Mouse (Mus musculus) spleen, postnatal 4 days (tissue): ENCODE results near the gene Ascc3.

Experiments used
- DNase-seq, 2 experiments: peaks; one replicate each; pipeline ENCODE4 v3.0.0; 2022; ENCODE audit warnings: low spot score in 2 of 2

Gene Ascc3

DNA sequence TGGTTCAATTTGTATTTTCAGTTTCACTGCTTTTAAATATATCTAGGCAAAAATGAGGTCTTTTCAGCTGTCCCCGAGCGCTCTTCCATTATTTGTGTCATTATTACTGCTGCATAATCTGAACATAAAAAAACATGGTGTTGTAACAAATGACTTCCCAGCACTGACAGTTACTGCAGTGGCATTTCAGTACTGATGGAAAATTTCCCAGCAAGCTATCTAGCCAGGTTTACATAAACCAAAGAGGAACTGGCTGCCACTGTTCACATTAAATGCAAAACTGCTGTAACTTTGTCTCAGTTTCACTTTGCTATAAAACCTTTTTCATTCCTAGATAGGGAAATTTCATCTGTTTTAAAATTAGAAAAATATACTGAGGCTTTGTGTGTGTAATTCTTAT lies 170.5 kb downstream of the Ascc3 start:
- no peak for DNase-seq

DNA sequence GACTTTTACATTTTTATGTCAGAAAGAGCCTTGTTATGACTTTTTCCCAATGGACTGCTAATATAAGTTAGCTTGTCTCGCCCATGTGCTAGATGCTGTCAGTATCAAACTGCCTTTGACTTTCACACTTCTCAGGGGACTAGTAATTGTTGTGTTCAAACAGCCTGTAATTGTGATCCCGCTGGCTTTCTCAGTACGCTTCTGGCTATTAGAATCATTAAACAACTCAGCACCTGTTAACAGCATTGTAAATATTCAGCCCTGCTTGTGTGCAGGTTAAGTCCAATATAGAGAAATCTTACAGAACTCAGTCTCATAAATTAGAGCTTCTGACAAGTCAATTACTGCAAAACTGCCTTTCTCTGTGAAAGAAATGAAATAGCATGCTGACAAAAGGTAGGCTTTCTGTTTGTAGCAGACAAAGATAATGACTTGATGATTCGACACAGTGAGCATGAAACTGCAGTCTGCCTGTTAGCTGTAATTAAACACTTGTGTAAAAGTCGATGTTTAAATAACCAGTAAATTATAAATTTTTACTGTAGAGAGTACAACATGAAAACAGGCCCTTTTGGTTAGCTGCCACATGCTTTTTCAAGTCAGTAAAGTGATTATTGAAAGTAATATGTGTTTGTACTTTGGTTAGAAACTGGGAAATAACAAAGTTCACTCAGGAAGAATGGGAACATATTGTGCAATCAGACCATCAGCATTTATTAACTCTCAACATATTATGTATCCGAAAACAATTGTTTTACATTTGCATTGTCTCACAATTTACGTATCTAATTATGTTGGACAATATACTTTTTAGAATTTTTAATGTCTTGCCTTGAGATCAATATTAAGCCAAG lies 171.2 kb downstream of the Ascc3 start:
- DNase-seq: no peak

DNA sequence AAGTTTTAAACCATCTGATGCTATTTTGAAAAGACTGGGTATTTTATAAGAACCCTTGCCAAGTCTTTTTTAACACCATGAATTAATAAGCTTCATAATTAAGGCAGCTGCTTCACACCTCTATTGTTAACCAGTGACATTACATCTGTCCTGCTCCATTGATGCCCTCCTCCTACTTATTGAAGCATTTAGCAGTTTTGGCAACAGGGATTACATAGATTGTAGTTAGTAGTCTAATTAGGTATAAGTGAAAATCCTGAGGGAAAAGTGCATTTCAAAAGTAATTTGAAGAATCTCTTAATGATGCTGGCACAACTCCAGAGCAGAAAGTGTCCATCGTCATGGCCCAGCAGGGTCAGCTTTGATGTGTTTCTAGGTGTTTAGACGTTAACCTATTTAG lies 180.3 kb downstream of the Ascc3 start:
- no peak for DNase-seq

DNA sequence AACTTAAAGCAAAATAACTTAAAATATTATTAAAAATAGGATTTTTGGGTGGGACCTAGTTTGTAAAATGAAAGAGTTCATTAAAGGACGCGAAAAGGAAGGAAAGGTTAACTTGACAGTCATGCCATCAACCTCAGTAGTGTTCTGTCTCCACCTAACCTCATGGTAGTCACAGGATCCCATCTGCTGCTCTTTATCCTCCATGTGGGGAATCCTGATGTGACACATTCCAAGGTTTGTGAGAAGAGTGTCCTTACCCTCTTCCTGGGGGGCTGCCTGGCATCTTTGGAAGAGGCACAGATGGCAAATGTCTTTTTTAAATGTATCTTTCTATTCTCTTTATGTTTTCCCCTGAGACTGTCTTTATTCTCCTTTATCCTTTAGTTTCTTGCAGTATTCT lies 181.4 kb downstream of the Ascc3 start:
- no peak for DNase-seq

DNA sequence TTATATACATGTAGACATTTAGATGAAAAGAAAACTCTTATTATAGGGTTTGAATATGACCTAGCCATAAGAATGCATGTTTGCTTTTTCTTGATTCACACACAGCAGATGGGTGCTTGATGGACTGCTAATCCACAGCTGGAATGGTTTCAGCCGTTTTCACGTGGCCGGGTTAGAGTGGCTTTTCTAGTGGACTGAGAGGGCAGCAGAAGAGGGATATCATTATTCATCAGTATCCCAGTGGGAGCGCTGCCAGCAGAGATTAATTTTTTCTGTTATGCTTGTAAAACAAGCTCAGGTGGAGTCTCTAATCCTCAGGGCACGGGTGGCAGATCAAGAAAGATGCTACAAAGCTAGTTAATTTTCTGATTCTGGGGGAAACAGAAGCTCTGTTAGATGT lies 200.4 kb downstream of the Ascc3 start:
- no peak for DNase-seq

DNA sequence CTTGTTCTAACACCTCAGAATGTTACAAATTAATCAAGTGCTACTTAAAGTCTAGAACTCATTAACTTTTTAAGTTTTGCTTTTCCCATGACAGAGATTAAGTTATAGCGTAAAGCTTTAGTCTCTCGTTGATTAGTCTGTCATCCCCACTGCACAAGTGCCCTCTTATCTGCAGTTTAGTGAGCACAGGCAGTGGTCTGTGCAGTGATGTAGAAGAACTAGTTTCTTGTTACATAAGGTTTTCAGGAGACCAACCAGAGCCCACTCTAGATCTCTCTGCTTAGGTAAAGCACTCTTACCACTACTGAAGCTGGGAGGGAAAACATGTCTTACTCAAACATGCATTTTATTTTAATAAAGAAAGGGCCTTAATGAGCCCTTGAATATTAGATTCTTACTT lies 209.1 kb downstream of the Ascc3 start:
- DNase-seq: no peak

DNA sequence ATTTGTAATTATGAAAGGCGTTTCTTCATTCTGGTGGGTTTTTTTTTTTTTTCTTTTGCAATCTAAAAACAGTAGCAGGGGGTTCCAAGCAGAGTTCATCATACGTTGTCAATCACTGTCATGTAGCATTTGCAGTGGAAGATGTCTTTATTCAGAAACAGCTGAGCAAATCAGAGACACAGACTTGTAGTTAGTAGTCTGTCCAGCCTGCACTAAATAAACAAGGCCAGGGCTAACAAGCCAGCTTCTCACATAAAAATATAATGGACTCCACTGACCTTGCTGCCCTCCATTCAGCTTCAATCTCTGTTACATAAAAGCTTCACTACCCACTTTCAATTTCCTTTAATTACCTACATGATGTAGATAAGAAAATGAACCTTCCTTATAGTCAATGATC lies 209.9 kb downstream of the Ascc3 start:
- no peak for DNase-seq

DNA sequence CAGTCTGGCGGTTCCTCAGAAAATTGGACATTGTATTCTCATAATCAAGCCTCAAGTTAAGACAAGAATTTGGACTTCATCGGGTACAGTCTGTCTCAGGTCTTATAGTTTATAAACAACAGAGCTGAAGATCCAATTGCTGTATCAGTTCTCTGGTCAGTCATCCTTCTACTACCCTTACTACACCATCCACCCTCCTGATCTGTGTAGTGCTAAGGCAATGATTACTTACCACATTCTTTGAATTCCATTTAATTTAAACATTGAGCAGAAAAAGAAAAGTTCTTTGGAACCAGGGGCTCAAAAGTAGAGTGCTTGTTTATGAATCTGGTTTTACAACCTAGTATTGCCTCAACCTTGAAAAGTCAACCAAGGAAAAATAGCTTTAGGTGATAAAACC lies 213.7 kb downstream of the Ascc3 start:
- no peak for DNase-seq

DNA sequence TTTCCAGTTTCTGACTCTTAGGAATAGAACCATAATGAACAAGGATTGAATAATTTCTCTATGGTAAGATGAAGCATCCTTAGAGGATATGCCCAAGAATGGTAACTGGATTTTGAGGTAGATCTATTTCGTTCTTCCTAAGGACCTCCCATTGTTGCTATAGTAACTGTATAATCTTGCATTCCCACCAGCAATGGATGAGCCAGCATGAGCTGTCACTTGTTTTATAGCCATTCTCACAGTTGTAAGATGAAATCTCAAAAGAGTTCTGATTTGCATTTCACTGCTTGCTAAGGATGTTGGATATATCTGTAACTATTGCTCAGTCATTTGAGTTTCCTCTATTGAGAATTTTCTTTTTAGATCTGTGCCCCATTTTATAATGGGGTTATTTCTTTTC lies 229.9 kb downstream of the Ascc3 start:
- DNase-seq: no peak

DNA sequence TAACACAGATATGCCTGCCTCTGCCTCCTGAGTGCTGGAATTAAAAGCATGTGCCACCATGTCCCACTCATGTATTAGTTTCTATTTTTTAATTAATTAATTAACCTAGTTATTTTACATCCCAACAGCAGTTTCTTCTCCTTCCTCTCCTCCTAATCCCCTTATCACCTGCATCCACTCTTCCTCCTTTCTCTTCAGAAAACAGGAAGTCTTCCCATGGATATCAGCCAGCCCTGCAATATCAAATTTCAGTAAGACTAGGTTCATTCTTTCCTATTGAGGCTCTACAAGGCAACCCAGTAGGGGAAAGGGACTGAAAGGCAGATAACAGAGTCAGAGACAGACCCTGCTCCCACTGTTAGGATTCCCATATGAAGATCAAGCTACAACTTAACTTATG lies 234.4 kb downstream of the Ascc3 start:
- no peak for DNase-seq

DNA sequence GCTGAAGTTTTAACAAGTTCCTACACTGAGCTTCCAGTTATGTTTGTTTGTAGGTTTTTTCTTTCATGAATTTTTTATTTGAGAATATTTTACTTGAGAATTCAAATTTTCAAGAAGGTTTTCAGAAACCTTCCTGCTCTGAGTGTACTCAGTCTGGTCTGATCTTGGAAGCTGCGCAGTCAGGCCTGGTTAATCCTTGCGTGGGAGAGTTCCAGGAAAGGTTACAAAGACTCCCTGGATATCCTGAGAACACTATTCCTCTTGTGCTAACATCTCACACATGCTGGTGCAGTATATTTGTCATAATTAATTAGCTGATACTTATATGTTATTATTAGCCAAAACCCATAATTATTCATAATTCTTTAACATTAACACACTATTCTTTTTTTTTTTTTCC lies 242.1 kb downstream of the Ascc3 start:
- DNase-seq: no peak

DNA sequence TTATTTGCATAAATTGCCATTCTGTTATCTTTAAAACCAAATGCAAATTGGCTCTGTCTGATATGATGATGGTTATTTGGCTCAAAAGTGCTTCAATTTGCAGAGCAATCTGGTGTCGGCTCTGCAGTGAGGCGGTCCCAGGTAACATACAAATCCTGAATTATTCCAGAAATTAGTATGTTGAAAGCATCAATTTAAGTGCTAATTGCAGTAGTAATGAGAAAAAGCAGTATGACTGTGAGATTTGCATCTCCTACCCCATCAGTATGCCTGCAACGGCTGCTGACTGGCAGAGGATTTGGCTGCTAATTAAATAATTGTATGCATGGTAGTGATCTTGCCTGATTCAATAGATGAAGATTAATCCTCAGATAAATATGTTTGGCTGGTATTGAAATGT lies 250.9 kb downstream of the Ascc3 start:
- no peak for DNase-seq

DNA sequence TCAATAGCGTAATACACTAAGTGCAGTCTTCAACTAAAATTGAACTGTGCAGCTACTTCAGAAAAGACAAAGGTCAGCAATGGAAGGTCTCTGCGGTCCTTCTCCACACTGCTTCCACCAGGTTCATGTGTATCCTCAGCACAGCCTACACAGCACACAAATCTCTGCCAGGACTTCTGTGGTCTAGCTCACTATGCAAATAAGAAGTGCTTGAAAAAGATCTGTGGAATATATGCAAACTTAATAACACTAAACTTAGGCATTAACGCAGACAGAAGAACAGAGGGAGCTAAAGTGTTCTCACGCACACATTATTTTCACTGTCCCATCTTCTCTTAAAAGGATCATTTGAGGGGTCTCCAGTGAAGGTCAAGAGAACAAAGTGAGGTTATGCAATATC lies 275.7 kb downstream of the Ascc3 start:
- no peak for DNase-seq

DNA sequence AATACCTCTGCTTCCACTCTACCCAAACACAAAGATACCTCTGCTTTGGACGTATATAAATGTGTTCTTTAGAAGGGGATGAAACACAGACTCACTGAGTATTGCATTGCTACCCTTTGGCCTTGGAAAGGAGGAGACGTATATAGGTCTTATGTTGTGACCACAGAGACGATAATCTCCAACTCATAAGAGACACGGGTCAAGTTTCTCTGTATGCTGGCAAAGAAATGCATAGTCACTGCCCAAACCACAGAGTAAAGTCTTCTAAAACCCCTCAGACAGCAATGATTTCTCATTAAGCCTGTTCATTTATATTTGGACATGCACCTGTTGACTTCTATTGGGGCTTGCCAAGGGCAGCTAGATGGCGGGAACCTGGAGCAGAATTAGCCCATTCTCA lies 284.5 kb downstream of the Ascc3 start:
- no peak for DNase-seq

DNA sequence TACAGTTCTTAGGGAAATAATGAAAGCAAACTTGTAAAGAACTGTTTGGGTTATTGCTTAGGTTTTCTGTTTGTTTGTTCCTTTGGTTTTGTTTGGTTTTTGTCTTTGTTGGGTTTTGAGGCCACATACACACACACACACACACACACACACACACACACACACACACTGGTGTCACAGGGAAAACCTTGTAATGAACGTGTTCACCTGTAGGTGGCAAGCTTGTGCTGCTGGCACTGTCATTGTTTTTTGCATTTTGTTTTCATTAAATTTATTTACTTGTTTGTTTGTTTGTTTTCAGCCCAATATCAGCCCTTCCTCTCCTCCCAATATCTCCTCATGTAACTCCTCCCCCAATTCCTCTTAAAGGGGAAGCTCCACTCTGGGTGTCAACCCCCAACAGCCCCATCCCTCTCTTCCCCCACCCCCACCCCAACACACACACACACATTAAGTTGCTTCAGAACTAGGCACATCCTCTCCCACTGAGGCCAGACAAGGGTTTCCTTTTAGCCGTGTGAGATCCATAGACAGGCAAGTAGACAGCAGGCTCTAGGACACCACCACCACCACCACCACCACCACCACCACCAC lies 289.1 kb downstream of the Ascc3 start:
- no peak for DNase-seq

DNA sequence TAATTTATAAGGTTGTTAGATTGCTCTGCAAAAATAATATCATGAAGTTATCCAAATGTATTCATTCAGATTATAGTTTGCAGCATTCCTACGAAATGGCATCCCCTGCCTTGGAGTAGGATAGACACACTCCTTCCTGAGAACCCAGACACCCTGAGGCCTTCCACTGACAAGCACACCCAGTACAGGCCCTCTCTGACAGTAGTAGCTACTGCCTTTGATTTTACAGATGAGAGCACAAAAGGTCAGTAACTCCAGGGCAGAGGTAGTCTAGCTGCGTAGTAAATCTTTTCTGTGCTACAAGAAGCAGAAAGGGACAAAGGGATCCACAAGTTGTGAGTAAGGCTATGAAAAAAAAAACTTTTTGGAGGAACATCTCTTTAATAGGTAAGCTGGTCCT lies 289.9 kb downstream of the Ascc3 start:
- DNase-seq: no peak

DNA sequence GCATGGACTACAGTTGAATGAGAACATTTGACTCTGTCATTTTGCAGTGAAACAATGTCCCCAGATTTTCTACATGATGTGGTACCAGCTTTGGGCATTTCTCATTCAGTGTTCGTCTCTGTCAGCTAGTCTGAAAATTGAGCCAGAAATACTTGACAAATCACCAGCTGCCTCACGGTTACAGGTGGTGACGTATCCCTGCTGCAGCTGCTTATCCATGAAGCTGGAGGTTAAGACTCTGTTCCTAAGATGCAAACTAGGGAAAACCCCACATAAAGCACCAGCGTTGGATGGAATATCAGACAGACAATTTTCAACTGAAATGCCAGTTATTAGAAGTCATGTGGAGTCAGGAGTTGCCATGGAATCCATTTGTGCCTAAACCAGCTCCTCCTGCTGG lies 293.8 kb downstream of the Ascc3 start:
- DNase-seq: no peak

DNA sequence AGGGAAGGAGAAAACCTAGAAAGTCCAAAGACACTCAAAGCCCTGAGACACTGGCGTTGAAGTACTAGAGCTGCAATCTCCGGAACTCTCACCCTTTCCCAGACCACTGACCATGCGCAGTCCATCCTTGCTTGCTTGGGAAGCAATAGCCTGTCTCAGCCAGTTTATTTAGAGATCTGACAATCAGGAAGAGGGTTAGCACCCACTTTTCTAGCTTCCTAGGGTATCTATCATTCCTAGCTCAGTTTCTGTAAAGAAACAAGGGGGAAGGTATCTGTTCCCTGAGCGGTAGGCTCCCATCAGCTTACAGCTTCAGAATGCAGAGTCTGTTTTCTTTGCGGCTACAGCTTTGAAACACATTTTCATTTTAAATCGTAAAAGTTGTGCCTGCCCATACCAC lies 298.2 kb downstream of the Ascc3 start:
- DNase-seq: no peak

DNA sequence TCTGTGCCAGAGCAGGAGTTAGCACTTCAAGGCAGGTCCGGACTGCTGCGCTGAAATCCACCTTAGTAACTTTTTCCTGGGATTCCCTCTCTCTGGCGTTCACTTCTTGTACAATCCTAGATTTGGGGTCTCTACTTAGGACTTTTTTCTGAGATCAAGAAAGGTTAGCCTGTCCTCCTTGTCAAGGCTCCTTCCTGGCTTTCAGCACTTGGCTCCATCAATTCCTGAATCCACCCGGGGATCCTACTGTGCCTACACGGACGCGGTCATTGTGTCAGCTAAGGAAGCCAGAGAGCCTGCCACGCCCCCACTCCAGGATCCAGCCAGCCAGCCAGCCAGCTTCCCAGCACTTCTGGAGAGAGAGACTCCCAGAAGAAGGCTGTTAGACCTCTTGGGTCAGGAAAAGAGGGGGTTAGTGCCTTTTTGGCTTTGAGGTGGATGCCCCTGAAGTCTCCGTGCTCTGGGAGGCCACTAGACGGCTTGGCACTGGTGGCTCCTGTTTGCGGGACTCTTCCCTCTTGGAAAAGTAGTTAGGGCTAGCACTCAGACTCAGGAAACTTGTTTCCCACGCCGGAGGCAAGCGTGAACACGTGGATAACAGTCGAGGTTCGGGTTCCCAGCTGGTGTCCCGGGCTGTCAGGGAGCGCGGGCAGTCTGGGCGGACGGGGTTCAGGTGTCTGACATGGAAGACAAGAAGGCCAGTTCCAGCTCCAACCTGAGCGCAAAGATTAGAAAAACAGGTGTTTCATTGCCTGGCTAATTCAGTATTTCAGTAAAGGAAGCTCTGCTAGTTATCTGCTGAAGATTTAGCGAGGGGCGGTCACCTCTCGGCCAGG lies 299.6 kb downstream of the Ascc3 start:
- DNase-seq: no peak

DNA sequence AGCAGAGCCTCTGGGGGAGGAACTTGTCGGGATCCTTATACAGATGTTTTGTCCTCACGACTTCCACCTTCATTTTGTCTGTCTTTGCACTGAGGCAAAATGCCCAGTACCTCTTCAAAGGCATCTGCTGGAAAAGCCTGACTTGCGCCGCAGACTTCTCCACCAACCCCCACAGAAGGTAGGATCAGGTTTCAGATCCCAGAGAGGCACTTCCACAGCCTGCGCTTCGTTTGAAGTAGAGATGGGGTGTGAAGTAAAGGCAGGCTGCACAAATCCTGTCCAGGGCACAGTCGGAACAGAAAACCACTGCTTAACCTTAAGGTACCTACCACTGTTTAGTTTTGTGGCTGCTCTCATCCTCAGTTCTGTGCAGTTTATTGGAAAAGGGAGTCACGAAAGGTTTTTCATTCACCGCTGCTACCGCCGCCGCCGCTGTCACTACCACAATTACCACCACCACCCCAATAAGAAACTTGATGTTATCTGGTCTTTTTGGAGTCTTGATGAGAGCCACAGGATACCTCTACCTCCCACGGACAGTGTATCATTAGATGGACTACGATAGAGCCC lies 300.4 kb downstream of the Ascc3 start:
- no peak for DNase-seq

DNA sequence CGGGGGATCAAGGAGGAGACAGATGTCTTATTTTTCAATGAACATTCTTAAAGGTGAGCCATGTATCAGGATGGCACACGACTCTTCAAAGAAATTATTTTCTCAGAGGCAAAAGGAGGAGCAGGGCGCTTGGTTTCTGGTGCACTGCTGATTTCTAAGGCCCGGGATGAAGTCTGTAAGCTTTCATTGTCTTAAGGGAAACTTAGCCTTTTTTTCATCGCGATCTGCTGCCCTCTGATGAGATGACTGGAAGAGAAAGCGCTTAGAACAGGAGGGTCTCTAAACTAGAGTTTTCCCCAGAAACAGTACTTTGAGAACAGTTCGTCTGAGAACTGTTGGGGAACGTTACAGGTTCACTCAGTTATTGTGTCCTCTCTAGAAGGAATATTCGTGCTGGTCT lies 301.1 kb downstream of the Ascc3 start:
- no peak for DNase-seq

DNA sequence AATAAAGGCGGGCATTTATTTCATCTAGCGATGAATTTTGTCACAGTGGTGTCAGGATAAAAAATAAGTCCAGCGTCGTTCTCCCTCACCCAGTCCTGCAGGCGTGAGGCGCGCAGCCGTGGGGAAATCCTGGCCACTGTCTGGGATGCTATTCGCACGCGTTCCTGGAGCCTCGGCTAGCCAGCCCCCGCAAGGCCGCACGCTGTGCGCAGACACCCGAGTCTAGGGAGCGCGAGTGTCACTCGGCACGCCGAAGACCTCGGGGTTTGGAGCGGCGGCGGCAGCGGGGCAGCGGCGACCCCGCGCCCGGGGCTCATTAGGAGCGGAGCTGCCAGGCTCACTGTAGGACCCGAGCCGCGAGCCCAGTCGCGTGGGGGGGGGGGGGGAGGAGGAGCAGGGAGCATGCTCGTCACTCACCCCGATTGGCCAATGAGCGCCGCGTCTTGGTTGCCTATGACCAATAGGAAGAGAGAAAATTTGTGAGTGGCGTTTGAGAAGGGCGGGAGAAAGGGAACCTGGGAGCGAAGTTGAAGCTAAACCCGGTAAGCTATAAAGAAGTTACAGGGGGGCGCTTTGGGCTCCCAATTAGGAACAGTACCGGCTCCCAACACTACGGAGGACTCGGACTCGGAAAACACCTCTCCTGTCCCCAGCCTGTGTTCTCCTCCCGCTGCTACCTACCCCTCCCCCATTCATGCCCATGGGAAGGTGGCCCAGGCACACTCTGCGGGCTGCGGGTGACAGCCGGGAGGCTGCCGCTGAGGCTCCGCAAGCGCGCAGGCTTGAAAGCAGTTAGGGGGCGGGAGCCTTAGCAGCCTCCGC lies 301.9 kb downstream of the Ascc3 start, which contains the start of gene Sim1:
Gene Sim1, plus strand, starts transcription at position 585 of the 822 bp plus-strand sequence.
- peak in 1 of 2 experiments; percentile 26 for DNase-seq
